Mouse (Mus musculus) embryonic fibroblast, embryonic 13.5 days (primary cell): ENCODE data around the gene Wasl. TPM values are rescaled to one million over a fixed set of nuclear protein-coding genes. Genes with fewer than 3 reads are reported as not detected.

Experiments used
- H3K27ac ChIP-seq: 2 replicates; pipeline ENCODE4 v1.5.1; 2012; ENCODE audit warnings: low read length, control low read depth, inconsistent platforms; ENCODE audit not compliant: insufficient read depth
- H3K4me1 ChIP-seq: 2 replicates; pipeline ENCODE4 v1.6.1; 2011; ENCODE audit warnings: low read length; ENCODE audit not compliant: control insufficient read depth, insufficient read depth
- H3K4me3 ChIP-seq: 2 replicates; pipeline ENCODE4 v1.5.1; 2011; ENCODE audit warnings: mild to moderate bottlenecking, control low read depth, low read length; ENCODE audit not compliant: insufficient read depth
- CTCF ChIP-seq: IDR thresholded peaks from 2 replicates; pipeline ENCODE4 v1.5.1; 2011; ENCODE audit warnings: mild to moderate bottlenecking, control low read depth, low read length, moderate library complexity, borderline replicate concordance; ENCODE audit not compliant: insufficient read depth
- POLR2A ChIP-seq: IDR thresholded peaks from 2 replicates; pipeline ENCODE4 v1.6.1; 2011; ENCODE audit warnings: low read depth, mild to moderate bottlenecking, control low read depth, low read length, moderate library complexity
- polyA plus RNA-seq: library from polyadenylated mRNA; stranded (reverse); fragments of >200 nt; gene quantifications from 2 replicates; pipeline ENCODE4 v1.2.4, GENCODE M21; 2011; ENCODE audit warnings: low read depth; ENCODE audit not compliant: missing spikeins, insufficient read length

The Wasl gene
- polyA plus RNA-seq, 1 experiment, result 45.4 TPM

GRCm38 (mm10) chr6:24607531-24607930 is 57.3 kb downstream of the Wasl start:
- no peaks in the 10 kb centered on the region; the same call in 1 of the 2 replicates for H3K4me1 ChIP-seq
- TF ChIP-seq CTCF, result no peak
- TF ChIP-seq POLR2A, result no peak
- no peak overlapping the region for H3K27ac ChIP-seq
- no peak overlapping the region for H3K4me3 ChIP-seq

- H3K4me3 ChIP-seq, result no peak overlapping the region
- no peak overlapping the region for H3K27ac ChIP-seq
- H3K4me1 ChIP-seq, result no peaks in the 10 kb centered on the region; the same call in 1 of the 2 replicates
- TF ChIP-seq POLR2A (no peak), CTCF (no peak)
These were observed 58.3 kb downstream of the Wasl start for GRCm38 (mm10) chr6:24606512-24606911.

GRCm38 (mm10) chr6:24605631-24606030 is 59.2 kb downstream of the Wasl start:
- H3K4me1 ChIP-seq, result no peaks in the 10 kb centered on the region; the same call in 1 of the 2 replicates
- no peak overlapping the region for H3K27ac ChIP-seq
- TF ChIP-seq POLR2A, result no peak
- TF ChIP-seq CTCF, result no peak
- no peak overlapping the region for H3K4me3 ChIP-seq

GRCm38 (mm10) chr6:24604289-24604688 is 60.5 kb downstream of the Wasl start:
- H3K27ac ChIP-seq, result no peak overlapping the region
- H3K4me3 ChIP-seq, result no peak overlapping the region
- no peak for TF ChIP-seq POLR2A
- no peak for TF ChIP-seq CTCF
- no peaks in the 10 kb centered on the region for H3K4me1 ChIP-seq

- no peaks in the 10 kb centered on the region for H3K4me1 ChIP-seq
- no peak overlapping the region for H3K4me3 ChIP-seq
- H3K27ac ChIP-seq, result no peak overlapping the region
- no peak for TF ChIP-seq CTCF
These were observed 61.8 kb downstream of the Wasl start for GRCm38 (mm10) chr6:24602993-24603392.

- no peak for TF ChIP-seq CTCF
- TF ChIP-seq POLR2A, result no peak
- Histone ChIP-seq H3K4me3 (no peak overlapping the region), H3K27ac (no peak overlapping the region), H3K4me1 (no peaks in the 10 kb centered on the region)
These were observed 62.5 kb downstream of the Wasl start for GRCm38 (mm10) chr6:24602351-24602750.

GRCm38 (mm10) chr6:24601668-24602067 is 63.1 kb downstream of the Wasl start:
- TF ChIP-seq POLR2A (no peak), CTCF (no peak)
- Histone ChIP-seq H3K27ac (no peak overlapping the region), H3K4me3 (no peak overlapping the region), H3K4me1 (no peaks in the 10 kb centered on the region)

- TF ChIP-seq POLR2A (no peak), CTCF (no peak)
- Histone ChIP-seq H3K4me1 (no peaks in the 10 kb centered on the region), H3K4me3 (no peak overlapping the region), H3K27ac (no peak overlapping the region)
These were observed 64.1 kb downstream of the Wasl start for GRCm38 (mm10) chr6:24600726-24601125.

- no peak overlapping the region for H3K4me3 ChIP-seq
- H3K27ac ChIP-seq, result no peak overlapping the region
- no peaks in the 10 kb centered on the region for H3K4me1 ChIP-seq
- TF ChIP-seq POLR2A, result no peak
- no peak for TF ChIP-seq CTCF
These were observed 64.7 kb downstream of the Wasl start for GRCm38 (mm10) chr6:24600134-24600533.

GRCm38 (mm10) chr6:24599639-24600038 is 65.2 kb downstream of the Wasl start:
- TF ChIP-seq CTCF (no peak), POLR2A (no peak)
- Histone ChIP-seq H3K27ac (no peak overlapping the region), H3K4me1 (no peaks in the 10 kb centered on the region), H3K4me3 (no peak overlapping the region)

GRCm38 (mm10) chr6:24599179-24599578 is 65.6 kb downstream of the Wasl start:
- Histone ChIP-seq H3K4me1 (no peaks in the 10 kb centered on the region), H3K4me3 (no peak overlapping the region), H3K27ac (no peak overlapping the region)
- TF ChIP-seq CTCF (no peak), POLR2A (no peak)
